Mouse (Mus musculus): Measurements from ENCODE around the gene Denr. TPM values are rescaled to one million over a fixed set of nuclear protein-coding genes. Genes with fewer than 3 reads are reported as not detected.

The Denr gene
- total and polyA plus RNA-seq, 2 experiments from 2014 or later: 5.9 to 112 TPM

DNA sequence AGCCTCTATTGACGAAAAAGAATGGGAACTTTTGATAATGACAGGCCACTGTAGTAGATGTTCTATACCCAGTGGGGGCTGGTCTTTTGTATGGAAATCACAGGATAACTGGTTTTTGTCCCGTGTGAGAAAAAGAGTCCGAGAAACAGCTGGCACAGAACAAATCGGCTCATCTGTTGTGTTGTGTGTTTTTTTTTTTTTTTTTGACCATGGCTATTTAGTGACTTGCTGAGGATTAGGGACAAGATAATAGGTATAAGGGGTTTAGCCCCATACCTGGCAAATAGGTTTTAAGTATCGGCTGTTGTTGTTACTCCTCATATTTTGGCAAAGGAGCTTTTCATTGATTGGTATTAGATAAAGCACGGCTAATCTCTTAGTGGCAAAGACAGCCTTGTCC, 65.5 kb downstream of the Denr start:
- no peak overlapping the region for H3K4me3 ChIP-seq (ENCODE audit: low read depth, low read length)
- no peak overlapping the region for H3K27ac ChIP-seq (ENCODE audit: low read depth)
- no peaks in the 10 kb centered on the region for H3K36me3 ChIP-seq (replicated peaks; ENCODE audit: control insufficient read depth, insufficient read depth, low read length)
- DNase-seq (ENCODE audit: low spot score) (no peak), ATAC-seq (ENCODE audit: insufficient read depth, low read depth) (no peak)
- no peak overlapping the region for H3K9ac ChIP-seq (replicated peaks; ENCODE audit: low read depth, low read length)
- H3K4me2 ChIP-seq (ENCODE audit: low read depth, low read length): no peak overlapping the region
- WGBS: 74% methylated on average over 6 of the region's 6 CpGs
- H3K4me1 ChIP-seq (ENCODE audit: control insufficient read depth, insufficient read depth): peaks cover 19% of the 10 kb centered on the region
- H3K27me3 ChIP-seq (ENCODE audit: control insufficient read depth, insufficient read depth, low read length): no peaks in the 10 kb centered on the region
- H3K9me3 ChIP-seq (replicated peaks; ENCODE audit: control insufficient read depth, low read length): no peaks in the 10 kb centered on the region
- no peak for TF ChIP-seq CTCF (IDR thresholded peaks at IDR 0.05; ENCODE audit: low read depth)
- TF ChIP-seq EP300 (IDR thresholded peaks at IDR 0.05; ENCODE audit: low read depth): no peak

DNA sequence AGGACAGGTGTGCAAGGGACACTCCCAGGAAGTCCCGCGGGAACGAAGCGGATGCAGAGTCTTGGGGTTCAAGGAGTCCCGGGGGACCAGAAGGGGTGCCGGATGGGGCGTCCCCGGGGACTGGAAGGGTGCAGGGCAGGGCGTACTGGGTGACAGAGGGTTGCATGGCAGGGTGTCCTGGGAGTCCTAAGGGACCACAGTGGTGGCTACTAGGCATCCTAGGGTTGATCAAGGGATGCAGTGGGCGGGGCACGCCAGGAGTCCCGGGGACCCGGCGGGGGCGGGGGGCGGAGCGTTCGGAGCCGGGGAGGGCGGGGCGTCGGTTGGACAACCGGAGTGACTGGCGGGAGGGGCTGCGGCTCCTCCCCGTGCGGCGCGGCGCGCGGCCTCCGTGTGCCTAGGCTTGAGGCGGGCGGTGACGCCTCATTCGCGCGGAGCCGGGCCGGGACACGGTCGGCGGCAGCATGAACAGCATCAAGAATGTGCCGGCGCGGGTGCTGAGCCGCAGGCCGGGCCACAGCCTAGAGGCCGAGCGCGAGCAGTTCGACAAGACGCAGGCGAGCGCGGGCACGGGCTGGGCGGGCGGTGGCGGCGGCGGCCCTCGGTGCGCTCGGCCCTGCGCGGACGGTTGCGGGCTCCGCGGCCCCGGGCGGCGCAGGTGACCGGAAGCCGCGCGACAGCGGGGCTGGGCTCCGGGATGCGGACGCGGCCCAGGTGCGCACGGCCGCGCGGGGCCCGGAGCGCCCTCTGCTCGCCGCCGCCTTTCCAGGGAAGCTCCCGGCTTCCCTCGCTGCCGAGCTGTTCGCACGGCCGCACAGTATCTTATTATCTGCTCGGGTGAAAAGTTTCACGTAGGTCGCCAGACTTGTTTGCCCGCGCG, 66.6 kb downstream of the Denr start, which contains the start of gene Hip1r:
TSS of gene Hip1r (plus strand) at position 330 of the 880 bp plus-strand sequence.
- peaks cover 22% of the 10 kb centered on the region for H3K4me1 ChIP-seq (ENCODE audit: control insufficient read depth, insufficient read depth)
- peak within 1 kb of the TSS; percentile 74 for H3K27ac ChIP-seq (ENCODE audit: low read depth)
- no peaks in the 10 kb centered on the region for H3K9me3 ChIP-seq (replicated peaks; ENCODE audit: control insufficient read depth, low read length)
- DNase-seq (ENCODE audit: low spot score) (peak; percentile 58), ATAC-seq (ENCODE audit: insufficient read depth, low read depth) (peak; percentile 78)
- H3K36me3 ChIP-seq (replicated peaks; ENCODE audit: control insufficient read depth, insufficient read depth, low read length): no peaks in the 10 kb centered on the region
- TF ChIP-seq EP300 (IDR thresholded peaks at IDR 0.05; ENCODE audit: low read depth): no peak
- no peak for TF ChIP-seq CTCF (IDR thresholded peaks at IDR 0.05; ENCODE audit: low read depth)
- H3K4me3 ChIP-seq (ENCODE audit: low read depth, low read length): peak within 1 kb of the TSS; percentile 77
- H3K27me3 ChIP-seq (ENCODE audit: control insufficient read depth, insufficient read depth, low read length): no peaks in the 10 kb centered on the region
- H3K4me2 ChIP-seq (ENCODE audit: low read depth, low read length): peak within 1 kb of the TSS; percentile 96
- peak within 1 kb of the TSS; percentile 82 for H3K9ac ChIP-seq (replicated peaks; ENCODE audit: low read depth, low read length)
- 2% methylated on average over 46 of the region's 106 CpGs for WGBS

DNA sequence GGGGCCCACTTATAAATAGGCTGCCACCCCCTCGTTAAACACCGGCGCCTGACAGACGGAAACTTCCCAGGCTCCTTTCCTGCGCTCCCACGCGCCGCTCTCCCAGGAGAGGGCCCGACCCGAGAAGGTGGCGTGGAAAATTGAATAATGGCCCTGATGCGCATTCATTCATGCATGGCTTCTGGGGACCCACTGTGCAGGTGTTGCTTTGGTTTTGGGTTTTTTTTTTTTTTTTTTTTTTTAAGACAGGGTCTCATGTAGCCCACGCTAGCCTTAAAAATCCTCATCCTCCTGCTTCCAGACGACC, 67.2 kb downstream of the Denr start:
- TF ChIP-seq EP300 (IDR thresholded peaks at IDR 0.05; ENCODE audit: low read depth): no peak
- TF ChIP-seq CTCF (IDR thresholded peaks at IDR 0.05; ENCODE audit: low read depth): no peak
- H3K27me3 ChIP-seq (ENCODE audit: control insufficient read depth, insufficient read depth, low read length): no peaks in the 10 kb centered on the region
- no peaks in the 10 kb centered on the region for H3K36me3 ChIP-seq (replicated peaks; ENCODE audit: control insufficient read depth, insufficient read depth, low read length)
- H3K4me1 ChIP-seq (ENCODE audit: control insufficient read depth, insufficient read depth): peaks cover 23% of the 10 kb centered on the region
- peak overlapping the region; percentile 77 for H3K4me3 ChIP-seq (ENCODE audit: low read depth, low read length)
- DNase-seq (ENCODE audit: low spot score) (no peak), ATAC-seq (ENCODE audit: insufficient read depth, low read depth) (peak; percentile 10; the same call in 1 of the 2 replicates)
- peak overlapping the region; percentile 74 for H3K27ac ChIP-seq (ENCODE audit: low read depth)
- peak overlapping the region; percentile 96 for H3K4me2 ChIP-seq (ENCODE audit: low read depth, low read length)
- no peaks in the 10 kb centered on the region for H3K9me3 ChIP-seq (replicated peaks; ENCODE audit: control insufficient read depth, low read length)
- WGBS: 1% methylated on average over 14 of the region's 14 CpGs
- H3K9ac ChIP-seq (replicated peaks; ENCODE audit: low read depth, low read length): peak overlapping the region; percentile 82

DNA sequence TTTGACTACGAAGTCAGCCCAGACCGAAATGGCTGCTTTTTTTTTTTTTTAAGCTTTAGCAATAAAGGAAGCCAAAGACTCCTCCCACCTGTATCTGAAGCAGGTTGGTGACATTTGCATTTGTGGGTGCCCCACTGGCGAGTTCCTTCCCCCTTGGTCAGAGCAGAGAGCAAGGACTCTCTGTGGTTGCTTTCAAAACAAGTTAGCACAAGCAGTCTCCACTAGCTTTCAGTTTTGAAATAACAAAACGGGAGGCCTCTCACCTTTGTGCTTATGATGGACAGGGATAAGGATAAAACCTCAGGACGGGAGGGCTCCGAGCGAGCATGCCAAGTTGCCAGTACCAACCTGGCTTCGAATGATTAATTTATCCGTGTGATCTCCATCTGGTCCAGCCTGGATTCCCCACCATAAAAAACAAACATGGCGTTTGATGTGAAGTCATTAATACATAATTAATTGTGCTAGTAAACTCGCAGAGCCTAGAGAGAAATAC, 67.7 kb downstream of the Denr start:
- Histone ChIP-seq H3K4me1 (ENCODE audit: control insufficient read depth, insufficient read depth) (peaks cover 28% of the 10 kb centered on the region), H3K27me3 (ENCODE audit: control insufficient read depth, insufficient read depth, low read length) (no peaks in the 10 kb centered on the region), H3K36me3 (replicated peaks; ENCODE audit: control insufficient read depth, insufficient read depth, low read length) (no peaks in the 10 kb centered on the region), H3K9me3 (replicated peaks; ENCODE audit: control insufficient read depth, low read length) (no peaks in the 10 kb centered on the region), H3K4me3 (ENCODE audit: low read depth, low read length) (peak overlapping the region; percentile 77), H3K4me2 (ENCODE audit: low read depth, low read length) (peak overlapping the region; percentile 96), H3K9ac (replicated peaks; ENCODE audit: low read depth, low read length) (peak overlapping the region; percentile 21; the same call in 1 of the 2 replicates), H3K27ac (ENCODE audit: low read depth) (no peak overlapping the region)
- WGBS: 52% methylated on average over 11 of the region's 11 CpGs
- TF ChIP-seq EP300 (IDR thresholded peaks at IDR 0.05; ENCODE audit: low read depth): no peak
- TF ChIP-seq CTCF (IDR thresholded peaks at IDR 0.05; ENCODE audit: low read depth): no peak
- ATAC-seq (ENCODE audit: insufficient read depth, low read depth) (no peak), DNase-seq (ENCODE audit: low spot score) (no peak)

DNA sequence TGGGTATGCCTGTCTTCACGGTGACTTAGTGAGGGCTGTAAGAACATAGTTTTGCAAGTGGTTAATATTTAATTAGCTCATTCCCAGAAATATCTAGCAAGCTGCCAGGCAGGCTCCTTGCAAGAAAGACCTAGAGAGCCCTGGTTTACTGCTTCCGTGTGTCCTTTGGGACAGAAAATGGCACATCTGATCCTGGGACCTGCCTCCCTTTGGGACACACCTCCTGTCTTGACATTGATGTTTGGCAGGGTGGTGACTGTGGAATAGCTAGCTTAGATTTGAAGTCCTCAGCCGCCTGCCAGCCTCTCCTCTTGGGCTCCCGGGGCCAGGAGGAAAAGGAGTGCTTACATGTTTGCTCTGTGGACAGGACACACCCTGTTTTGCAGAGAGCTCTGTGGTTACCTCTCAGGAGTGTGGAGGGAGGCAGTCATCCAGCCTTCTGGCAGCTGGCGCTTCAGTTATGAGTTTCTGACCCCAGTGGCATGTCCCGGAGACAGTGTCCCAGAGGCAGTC, 68.7 kb downstream of the Denr start:
- no peaks in the 10 kb centered on the region for H3K9me3 ChIP-seq (replicated peaks; ENCODE audit: control insufficient read depth, low read length)
- no peaks in the 10 kb centered on the region for H3K27me3 ChIP-seq (ENCODE audit: control insufficient read depth, insufficient read depth, low read length)
- no peak overlapping the region for H3K9ac ChIP-seq (replicated peaks; ENCODE audit: low read depth, low read length)
- ATAC-seq (ENCODE audit: insufficient read depth, low read depth): no peak
- TF ChIP-seq EP300 (IDR thresholded peaks at IDR 0.05; ENCODE audit: low read depth) (no peak), CTCF (IDR thresholded peaks at IDR 0.05; ENCODE audit: low read depth) (no peak)
- H3K4me2 ChIP-seq (ENCODE audit: low read depth, low read length): peak overlapping the region; percentile 96; the same call in 1 of the 2 replicates
- H3K36me3 ChIP-seq (replicated peaks; ENCODE audit: control insufficient read depth, insufficient read depth, low read length): no peaks in the 10 kb centered on the region
- H3K4me1 ChIP-seq (ENCODE audit: control insufficient read depth, insufficient read depth): peaks cover 39% of the 10 kb centered on the region
- no peak overlapping the region for H3K27ac ChIP-seq (ENCODE audit: low read depth)
- WGBS: 43% methylated on average over 6 of the region's 6 CpGs
- no peak for DNase-seq (ENCODE audit: low spot score)
- no peak overlapping the region for H3K4me3 ChIP-seq (ENCODE audit: low read depth, low read length)
